Mouse (Mus musculus): Measurements from ENCODE around the gene Tex261. TPM values are rescaled to one million over a fixed set of nuclear protein-coding genes. Genes with fewer than 3 reads are reported as not detected.

Tex261 gene
- polyA plus RNA-seq, 1 experiment from 2014 or later: 101 TPM

- Histone ChIP-seq H3K27ac (ENCODE audit: low read length) (no peak overlapping the region), H3K9me3 (ENCODE audit: low read length) (no peaks in the 10 kb centered on the region), H3K4me2 (replicated peaks; ENCODE audit: low read depth, low read length) (no peak overlapping the region), H3K9ac (replicated peaks; ENCODE audit: low read depth) (no peak overlapping the region), H3K27me3 (replicated peaks; ENCODE audit: insufficient read depth, low read length) (no peaks in the 10 kb centered on the region), H3K36me3 (ENCODE audit: insufficient read depth, low read length) (no peaks in the 10 kb centered on the region), H3K4me1 (ENCODE audit: insufficient read depth, low read depth, low read length) (no peaks in the 10 kb centered on the region), H3K4me3 (ENCODE audit: low read depth, low read length) (no peak overlapping the region)
- DNase-seq (ENCODE audit: low spot score) (no peak), ATAC-seq (no peak)
- TF ChIP-seq EP300 (IDR thresholded peaks at IDR 0.05) (no peak), CTCF (IDR thresholded peaks at IDR 0.05) (no peak)
- WGBS: 29% methylated on average over 13 of the region's 13 CpGs
Measured at GRCm38 (mm10) chr6:83737311-83737710, 38.3 kb downstream of the Tex261 start.

DNA sequence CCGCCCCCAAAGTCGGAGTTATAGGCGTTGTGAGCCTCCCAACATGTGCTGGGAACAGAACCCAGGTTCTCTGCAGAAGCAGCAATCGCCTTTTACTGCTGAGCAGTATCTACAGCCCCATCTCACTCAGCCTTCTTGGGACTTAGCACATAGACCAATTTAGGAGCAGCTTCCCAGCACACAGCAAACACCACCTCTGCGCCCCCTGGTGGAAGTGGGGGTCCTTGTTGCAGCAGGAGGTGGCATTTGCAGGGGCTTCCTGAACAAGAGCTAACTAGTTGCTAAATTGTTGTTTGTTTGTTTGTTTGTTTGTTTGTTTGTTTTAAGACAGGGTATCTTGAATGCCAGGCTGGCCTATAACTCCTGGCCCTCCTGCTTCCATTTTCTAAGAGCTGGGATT, 44.5 kb downstream of the Tex261 start:
- Histone ChIP-seq H3K27ac (ENCODE audit: low read length) (no peak overlapping the region), H3K27me3 (replicated peaks; ENCODE audit: insufficient read depth, low read length) (no peaks in the 10 kb centered on the region), H3K9ac (replicated peaks; ENCODE audit: low read depth) (no peak overlapping the region), H3K4me3 (ENCODE audit: low read depth, low read length) (no peak overlapping the region), H3K4me2 (replicated peaks; ENCODE audit: low read depth, low read length) (no peak overlapping the region), H3K9me3 (ENCODE audit: low read length) (no peaks in the 10 kb centered on the region), H3K36me3 (ENCODE audit: insufficient read depth, low read length) (no peaks in the 10 kb centered on the region), H3K4me1 (ENCODE audit: insufficient read depth, low read depth, low read length) (no peaks in the 10 kb centered on the region)
- no peak for ATAC-seq
- DNase-seq (ENCODE audit: low spot score): peak; percentile 71
- 29% methylated on average over 5 of the region's 5 CpGs for WGBS
- TF ChIP-seq EP300 (IDR thresholded peaks at IDR 0.05): no peak
- TF ChIP-seq CTCF (IDR thresholded peaks at IDR 0.05): peak; percentile 88

DNA sequence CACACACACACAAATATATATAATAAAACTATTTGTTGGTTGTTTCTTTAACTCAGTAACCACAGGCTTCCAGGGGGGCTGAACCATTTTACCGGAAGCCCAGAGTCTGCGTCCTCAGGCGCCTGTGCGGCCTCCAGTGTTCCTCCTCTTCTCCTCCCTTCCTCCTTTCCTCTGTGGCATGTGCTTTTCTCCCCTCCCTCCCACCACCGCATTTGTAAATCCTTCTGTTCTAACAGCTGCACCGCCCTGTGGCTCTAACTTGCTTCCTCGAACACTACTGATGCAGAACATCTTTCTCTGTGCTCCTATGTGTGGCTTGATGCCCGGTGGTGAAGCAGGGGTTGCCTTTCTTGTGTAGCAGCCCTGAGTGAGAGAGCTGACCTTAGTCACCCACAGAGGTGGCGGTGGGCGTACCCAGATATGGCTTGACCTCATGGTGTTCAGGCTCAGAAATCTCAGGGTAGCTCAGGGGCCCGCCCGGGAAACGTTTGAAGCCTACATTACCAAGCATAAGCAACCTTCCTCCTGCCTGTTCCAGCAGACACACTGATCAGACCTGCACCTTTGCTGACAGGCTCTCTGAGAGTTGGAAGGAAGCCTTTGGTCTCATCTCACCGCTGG, 46.2 kb downstream of the Tex261 start:
- Histone ChIP-seq H3K9me3 (ENCODE audit: low read length) (no peaks in the 10 kb centered on the region), H3K4me1 (ENCODE audit: insufficient read depth, low read depth, low read length) (no peaks in the 10 kb centered on the region), H3K27ac (ENCODE audit: low read length) (no peak overlapping the region), H3K27me3 (replicated peaks; ENCODE audit: insufficient read depth, low read length) (no peaks in the 10 kb centered on the region), H3K36me3 (ENCODE audit: insufficient read depth, low read length) (no peaks in the 10 kb centered on the region), H3K4me2 (replicated peaks; ENCODE audit: low read depth, low read length) (no peak overlapping the region), H3K9ac (replicated peaks; ENCODE audit: low read depth) (no peak overlapping the region), H3K4me3 (ENCODE audit: low read depth, low read length) (no peak overlapping the region)
- no peak for ATAC-seq
- 59% methylated on average over 14 of the region's 14 CpGs for WGBS
- no peak for DNase-seq (ENCODE audit: low spot score)
- TF ChIP-seq CTCF (IDR thresholded peaks at IDR 0.05): no peak
- TF ChIP-seq EP300 (IDR thresholded peaks at IDR 0.05): no peak

DNA sequence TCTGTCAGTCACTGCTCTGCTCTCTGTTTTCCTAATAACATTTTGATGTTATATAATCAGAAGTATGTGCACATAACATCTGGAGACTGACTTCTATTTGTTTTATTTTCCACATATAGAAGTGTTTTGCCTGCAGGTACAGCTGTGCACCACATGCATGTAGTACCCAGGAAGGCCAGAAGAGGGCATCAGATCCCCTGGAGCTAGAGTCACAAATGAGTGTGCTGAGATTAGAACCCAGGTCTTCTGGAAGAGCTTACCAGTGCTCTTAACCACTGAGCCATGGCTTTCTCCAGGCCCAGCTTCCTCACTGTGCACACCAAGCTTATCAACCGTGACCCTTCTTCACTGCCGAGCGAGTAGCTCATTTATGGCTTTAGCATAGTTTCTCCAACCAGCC, 47.1 kb downstream of the Tex261 start:
- Histone ChIP-seq H3K4me1 (ENCODE audit: insufficient read depth, low read depth, low read length) (no peaks in the 10 kb centered on the region), H3K27me3 (replicated peaks; ENCODE audit: insufficient read depth, low read length) (peaks cover 7% of the 10 kb centered on the region; the same call in 1 of the 2 replicates), H3K4me2 (replicated peaks; ENCODE audit: low read depth, low read length) (no peak overlapping the region), H3K9ac (replicated peaks; ENCODE audit: low read depth) (no peak overlapping the region), H3K36me3 (ENCODE audit: insufficient read depth, low read length) (no peaks in the 10 kb centered on the region), H3K27ac (ENCODE audit: low read length) (no peak overlapping the region), H3K4me3 (ENCODE audit: low read depth, low read length) (no peak overlapping the region), H3K9me3 (ENCODE audit: low read length) (no peaks in the 10 kb centered on the region)
- no peak for DNase-seq (ENCODE audit: low spot score)
- no peak for ATAC-seq
- WGBS: 88% methylated on average over 3 of the region's 3 CpGs
- TF ChIP-seq EP300 (IDR thresholded peaks at IDR 0.05) (no peak), CTCF (IDR thresholded peaks at IDR 0.05) (peak; percentile 64)

- Histone ChIP-seq H3K9me3 (ENCODE audit: low read length) (no peaks in the 10 kb centered on the region), H3K4me3 (ENCODE audit: low read depth, low read length) (no peak overlapping the region), H3K9ac (replicated peaks; ENCODE audit: low read depth) (no peak overlapping the region), H3K27ac (ENCODE audit: low read length) (no peak overlapping the region), H3K4me2 (replicated peaks; ENCODE audit: low read depth, low read length) (no peak overlapping the region), H3K4me1 (ENCODE audit: insufficient read depth, low read depth, low read length) (no peaks in the 10 kb centered on the region), H3K36me3 (ENCODE audit: insufficient read depth, low read length) (no peaks in the 10 kb centered on the region), H3K27me3 (replicated peaks; ENCODE audit: insufficient read depth, low read length) (peaks cover 15% of the 10 kb centered on the region; the same call in 1 of the 2 replicates)
- DNase-seq (ENCODE audit: low spot score) (no peak), ATAC-seq (no peak)
- TF ChIP-seq EP300 (IDR thresholded peaks at IDR 0.05): no peak
- TF ChIP-seq CTCF (IDR thresholded peaks at IDR 0.05): peak; percentile 46
- 39% methylated on average over 4 of the region's 4 CpGs for WGBS
Measured at GRCm38 (mm10) chr6:83727178-83727577, 48.4 kb downstream of the Tex261 start.

GRCm38 (mm10) chr6:83722526-83722925, 53.1 kb downstream of the Tex261 start:
- Histone ChIP-seq H3K4me3 (ENCODE audit: low read depth, low read length) (no peak overlapping the region), H3K4me2 (replicated peaks; ENCODE audit: low read depth, low read length) (no peak overlapping the region), H3K9me3 (ENCODE audit: low read length) (no peaks in the 10 kb centered on the region), H3K9ac (replicated peaks; ENCODE audit: low read depth) (no peak overlapping the region), H3K27me3 (replicated peaks; ENCODE audit: insufficient read depth, low read length) (peaks cover 39% of the 10 kb centered on the region), H3K4me1 (ENCODE audit: insufficient read depth, low read depth, low read length) (no peaks in the 10 kb centered on the region), H3K36me3 (ENCODE audit: insufficient read depth, low read length) (no peaks in the 10 kb centered on the region), H3K27ac (ENCODE audit: low read length) (no peak overlapping the region)
- ATAC-seq (no peak), DNase-seq (ENCODE audit: low spot score) (no peak)
- TF ChIP-seq CTCF (IDR thresholded peaks at IDR 0.05) (no peak), EP300 (IDR thresholded peaks at IDR 0.05) (no peak)
- 20% methylated on average over 6 of the region's 6 CpGs for WGBS

Other genes with a start within 250 kb of the Tex261 start
- 107 and 121 TPM in 2 replicates for gene Actg2, start 239.5 kb downstream of the Tex261 start, polyA plus RNA-seq (2015; fragmentation: Nextera tagmentation; extraction: Ambion mirVana)
- gene Stambp, start 203.1 kb downstream of the Tex261 start, polyA plus RNA-seq (2015; fragmentation: Nextera tagmentation; extraction: Ambion mirVana): 30.7 TPM in 2 replicates
- gene Clec4f, start 119.6 kb downstream of the Tex261 start, polyA plus RNA-seq (2015; fragmentation: Nextera tagmentation; extraction: Ambion mirVana): not detected in 2 replicates
- not detected in 2 replicates for gene Cd207, start 98.0 kb downstream of the Tex261 start, polyA plus RNA-seq (2015; fragmentation: Nextera tagmentation; extraction: Ambion mirVana)
- not detected in 2 replicates for gene Vax2, start 64.5 kb downstream of the Tex261 start, polyA plus RNA-seq (2015; fragmentation: Nextera tagmentation; extraction: Ambion mirVana)
- gene Atp6v1b1, start 32.8 kb downstream of the Tex261 start, polyA plus RNA-seq (2015; fragmentation: Nextera tagmentation; extraction: Ambion mirVana): 0.56 and 0.64 TPM in 2 replicates
- 0.12 TPM in 1 of 2 replicates, not detected in the other for gene Ankrd53, start 13.2 kb downstream of the Tex261 start, polyA plus RNA-seq (2015; fragmentation: Nextera tagmentation; extraction: Ambion mirVana)
- 69.4 and 79.9 TPM in 2 replicates for gene Nagk, start 19.2 kb upstream of the Tex261 start, polyA plus RNA-seq (2015; fragmentation: Nextera tagmentation; extraction: Ambion mirVana)
- 8.6 and 8.8 TPM in 2 replicates for gene Paip2b, start 55.9 kb upstream of the Tex261 start, polyA plus RNA-seq (2015; fragmentation: Nextera tagmentation; extraction: Ambion mirVana)
- 26.9 and 34.8 TPM in 2 replicates for gene Zfp638, start 91.3 kb upstream of the Tex261 start, polyA plus RNA-seq (2015; fragmentation: Nextera tagmentation; extraction: Ambion mirVana)
- 6.3 and 6.6 TPM in 2 replicates for gene Dysf, start 232.8 kb upstream of the Tex261 start, polyA plus RNA-seq (2015; fragmentation: Nextera tagmentation; extraction: Ambion mirVana)

Data from lung, postnatal 0 days (tissue).